Mouse (Mus musculus) spleen, postnatal 14 days (tissue): ENCODE measurements around the gene Ache.
"Not testable (repeated sequence)": the region's sequence is repeated elsewhere in the genome, so short reads cannot be mapped to it uniquely, and the experiment has no call there.

Source experiments
- DNase-seq, 2 experiments: peaks; one replicate each; pipeline ENCODE4 v3.0.0; 2021 to 2022; ENCODE audit warnings: low spot score in 2 of 2

Gene Ache

DNA sequence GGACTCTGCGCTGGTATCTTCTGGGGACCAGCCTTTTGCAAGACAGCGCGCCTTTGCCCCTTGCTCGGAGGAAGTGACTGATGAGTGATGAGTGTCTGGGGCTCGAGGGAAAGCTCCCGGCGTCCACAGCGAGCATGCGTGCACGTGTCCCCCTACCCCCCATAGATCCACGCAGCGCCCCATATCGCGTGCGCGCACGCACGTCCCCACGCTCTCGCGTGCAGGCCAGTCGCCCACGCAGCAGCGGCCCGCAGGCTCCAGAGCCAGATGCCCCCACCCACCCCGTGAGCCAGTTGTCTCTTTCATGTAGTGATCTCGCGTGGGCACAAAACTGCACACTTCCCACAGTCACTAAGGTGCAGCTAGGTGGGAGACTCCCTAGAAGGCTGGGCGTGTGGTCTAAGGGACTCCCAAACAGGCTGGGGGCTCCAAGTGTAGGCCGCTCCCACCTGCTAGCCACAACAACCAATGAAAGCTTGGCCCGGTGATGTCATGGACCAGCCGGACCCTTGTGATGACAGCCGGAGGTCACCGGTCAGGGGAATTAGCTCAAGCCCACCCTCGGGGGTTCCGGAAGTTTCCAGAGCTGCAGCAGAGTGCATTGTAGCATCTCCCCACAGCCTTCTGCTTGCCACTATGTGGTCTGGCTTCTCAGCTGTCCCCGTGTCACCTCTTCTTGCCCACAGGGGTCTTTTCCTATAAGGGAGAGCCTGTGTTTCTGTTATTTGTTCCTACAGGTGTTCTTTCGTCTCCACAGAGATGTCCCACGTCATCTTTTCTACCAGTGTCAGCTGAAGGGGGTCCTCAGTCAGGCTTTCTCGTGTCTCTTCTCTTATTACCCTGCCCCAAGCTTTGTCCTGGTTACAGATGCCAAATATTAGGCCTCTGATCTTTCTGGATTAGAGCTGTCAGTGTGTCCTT lies at the start of gene Ache:
Gene Ache, plus strand, starts transcription at position 488 of the 921 bp plus-strand sequence.
- peak in 1 of 2 experiments; percentile 23 for DNase-seq

DNA sequence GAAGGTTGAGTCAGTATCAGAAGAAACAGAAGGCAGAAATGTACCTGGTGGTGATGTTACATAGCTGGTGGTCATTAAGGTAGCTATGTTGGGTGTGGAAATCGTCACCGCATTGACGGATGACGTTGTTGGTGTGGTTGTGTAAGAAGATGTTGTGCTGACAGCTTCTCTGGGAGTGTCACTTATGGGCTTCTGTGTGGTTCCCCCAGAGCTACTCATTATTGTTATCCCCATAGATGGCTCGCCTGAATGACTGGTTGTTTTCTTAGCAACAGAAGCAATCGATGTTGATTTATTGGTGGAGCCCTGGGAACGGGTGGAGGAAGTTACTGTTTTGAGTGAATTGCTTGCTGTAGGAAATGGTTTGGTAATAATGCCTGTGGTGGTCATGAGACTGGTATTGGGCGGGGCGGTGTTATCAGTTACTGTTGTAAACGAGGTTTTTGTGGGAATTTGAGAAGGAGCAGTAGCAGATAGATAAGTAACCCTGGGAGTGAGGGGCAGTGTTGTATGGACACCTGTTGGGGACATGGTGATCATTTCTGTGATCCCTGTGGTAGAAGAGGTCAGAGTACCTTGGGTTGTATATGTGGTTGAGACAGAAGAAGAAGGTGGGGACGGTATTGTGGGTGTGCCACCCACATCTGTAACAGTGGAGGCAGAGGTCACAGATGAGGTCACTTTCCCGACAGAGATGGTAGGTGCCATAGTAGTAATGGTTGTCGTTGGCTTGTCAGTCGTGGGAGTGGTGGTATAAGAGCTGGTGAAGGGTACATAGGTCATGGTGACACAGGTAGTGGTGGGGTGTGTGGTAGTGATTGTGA lies 23.2 kb upstream of the Ache start:
- DNase-seq: no peak

DNA sequence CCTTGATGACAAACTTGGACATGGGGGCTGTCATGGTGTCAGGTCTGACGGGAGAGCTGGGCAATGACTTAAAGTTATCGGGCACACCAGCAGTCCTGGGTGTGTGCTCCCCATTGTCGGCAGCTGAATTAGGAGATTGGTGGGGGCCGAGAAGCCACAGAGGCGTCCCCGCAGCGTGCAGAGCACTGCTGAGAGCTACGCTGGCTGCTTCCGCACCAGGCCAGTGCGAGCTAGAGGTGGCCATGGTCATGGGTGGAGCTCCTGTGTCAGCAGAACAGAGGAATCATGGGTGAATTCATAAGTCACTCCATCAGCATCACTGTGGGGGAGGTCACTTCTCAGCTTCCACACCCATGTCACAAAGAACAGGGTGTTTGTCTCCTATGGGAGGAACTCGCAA lies 22.5 kb upstream of the Ache start:
- DNase-seq: no peak

DNA sequence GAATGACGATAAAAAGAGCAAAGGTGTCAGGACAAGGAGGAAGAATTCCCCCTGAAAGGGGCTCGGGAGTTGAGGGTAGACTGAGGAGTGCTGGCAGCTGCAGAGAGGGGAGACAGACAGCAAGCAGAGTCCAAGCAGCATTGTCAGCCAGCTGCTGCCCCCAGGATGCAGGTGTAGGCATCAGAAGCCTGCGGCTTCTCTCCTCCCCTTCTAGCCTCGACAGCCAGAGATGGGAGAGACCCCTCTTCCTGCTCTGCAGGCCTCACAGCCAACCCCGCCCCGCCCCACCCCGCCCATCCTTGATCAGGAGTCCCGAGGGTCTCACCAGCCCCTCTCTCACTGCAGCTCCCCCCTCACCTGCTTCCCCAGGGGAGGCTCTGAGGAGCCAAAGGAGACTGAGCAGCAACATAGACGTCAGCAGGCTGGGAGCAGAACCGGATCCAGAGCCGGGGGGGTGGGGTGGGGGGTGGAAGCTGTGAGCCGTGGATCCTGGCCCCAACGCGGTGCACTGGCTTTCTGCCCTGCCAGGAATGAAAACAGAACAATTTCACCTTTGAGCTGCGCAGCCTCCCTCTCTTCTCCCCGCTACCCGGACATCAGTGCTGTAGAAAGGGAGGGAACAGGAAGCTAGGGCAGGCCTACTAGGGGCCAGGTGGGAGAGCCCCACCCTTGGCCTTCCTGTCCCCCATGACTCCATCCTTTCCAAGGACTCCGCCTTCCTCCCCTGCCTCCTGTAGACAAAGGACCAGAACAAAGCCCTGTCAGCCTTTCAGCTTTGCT lies 19.0 kb upstream of the Ache start:
- DNase-seq: no peak

DNA sequence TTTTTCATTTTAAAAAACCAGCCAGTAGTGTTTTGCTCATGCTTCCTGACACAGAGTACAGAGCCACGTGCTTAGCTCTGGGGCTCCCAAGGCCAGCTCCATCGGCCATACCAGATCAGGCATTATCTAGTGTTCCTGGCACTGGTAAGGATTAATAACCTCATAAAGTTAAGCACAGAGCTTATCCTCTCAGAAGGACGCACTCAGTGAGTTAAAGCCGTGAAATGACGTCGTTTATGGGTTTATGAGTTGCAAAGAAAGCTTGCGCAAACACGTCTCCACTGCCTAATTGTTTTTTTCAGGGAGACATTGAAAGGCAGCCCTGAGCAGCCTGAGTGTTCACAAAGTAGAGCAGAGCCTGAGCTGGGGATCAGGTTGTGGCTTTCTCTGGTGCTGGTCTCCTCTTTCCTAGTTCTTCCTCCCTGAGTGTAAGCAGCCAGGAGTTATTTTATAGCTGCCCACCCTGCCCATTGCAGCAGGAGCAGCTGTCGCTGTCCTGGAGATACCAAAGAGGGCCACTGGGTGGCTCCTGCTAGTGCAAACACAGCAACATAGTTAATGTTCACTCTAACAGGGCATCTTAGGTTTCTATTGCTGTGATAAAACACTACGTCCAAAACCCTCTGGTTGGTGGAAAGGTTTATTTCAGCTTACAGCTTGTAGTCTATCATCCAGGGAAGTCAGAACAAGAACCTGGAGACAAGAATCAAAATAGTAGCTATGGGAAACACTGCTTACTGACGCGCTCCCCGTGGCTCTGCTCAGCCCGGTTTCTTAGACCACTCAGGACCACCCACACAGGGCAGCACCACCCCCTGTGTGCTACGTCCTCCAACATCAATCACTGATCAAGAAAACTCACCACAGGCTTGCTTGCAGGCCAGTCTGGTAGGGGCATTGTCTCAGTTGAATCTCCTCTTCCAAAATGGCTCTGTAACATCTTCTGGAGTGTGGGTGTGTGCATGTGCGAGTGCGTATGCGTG lies 9.7 kb upstream of the Ache start:
- DNase-seq: no peak

DNA sequence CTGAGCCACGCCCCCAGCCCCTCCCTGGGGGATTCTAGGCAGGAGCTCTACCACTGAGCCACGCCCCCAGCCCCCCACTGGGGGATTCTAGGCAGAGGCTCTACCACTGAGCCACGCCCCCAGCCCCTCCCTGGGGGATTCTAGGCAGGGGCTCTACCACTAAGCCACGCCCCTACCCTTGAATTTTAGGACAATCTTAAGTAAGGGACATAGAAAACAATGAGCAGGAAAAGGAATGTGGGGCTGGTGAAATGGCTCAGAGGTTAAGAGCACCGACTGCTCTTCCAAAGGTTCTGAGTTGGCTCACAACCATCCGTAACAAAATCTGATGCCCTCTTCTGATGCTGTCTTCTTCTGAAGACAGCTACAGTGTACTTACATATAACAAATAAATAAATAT lies 2.9 kb upstream of the Ache start:
- DNase-seq: not testable (repeated sequence)

DNA sequence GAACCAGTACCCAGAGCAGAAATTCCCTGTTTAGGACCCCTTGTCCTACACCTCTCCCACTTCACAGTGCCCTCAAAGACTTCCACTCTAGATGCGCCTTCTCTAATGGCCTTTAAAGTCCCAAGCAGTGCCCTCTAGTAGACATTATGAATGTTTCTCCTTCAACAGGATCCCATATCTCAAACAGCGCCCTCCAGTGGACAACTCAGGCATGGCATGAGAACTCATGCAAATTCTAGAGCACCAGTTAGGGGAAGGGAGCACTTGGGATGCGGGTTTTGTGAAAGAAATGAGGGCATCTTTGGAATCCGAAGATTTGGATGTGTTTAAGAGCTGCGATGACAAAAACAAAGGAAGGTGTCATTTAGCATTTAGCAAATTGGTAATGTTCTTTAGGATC lies 2.3 kb upstream of the Ache start:
- peak; percentile 40 to 70 for DNase-seq

DNA sequence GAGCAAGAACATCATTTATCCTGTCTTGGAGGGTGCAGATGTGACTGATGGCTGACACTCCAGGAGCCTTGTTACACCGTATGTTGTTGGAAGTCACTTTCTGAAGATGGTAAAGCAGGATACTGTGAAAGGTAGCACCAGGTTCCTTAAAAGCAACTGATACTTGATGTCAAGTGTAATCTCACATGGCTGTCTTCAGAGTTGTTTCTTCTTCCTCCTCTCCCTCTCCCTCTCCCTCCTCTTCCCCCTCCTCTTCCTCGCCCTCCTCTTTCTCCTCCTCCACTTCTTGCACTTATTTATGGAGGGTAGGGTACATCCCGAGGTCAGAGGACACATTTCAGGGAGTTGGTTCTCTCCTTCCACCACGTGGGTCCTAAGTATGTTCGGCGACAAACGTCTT lies 1.3 kb upstream of the Ache start:
- no peak for DNase-seq

DNA sequence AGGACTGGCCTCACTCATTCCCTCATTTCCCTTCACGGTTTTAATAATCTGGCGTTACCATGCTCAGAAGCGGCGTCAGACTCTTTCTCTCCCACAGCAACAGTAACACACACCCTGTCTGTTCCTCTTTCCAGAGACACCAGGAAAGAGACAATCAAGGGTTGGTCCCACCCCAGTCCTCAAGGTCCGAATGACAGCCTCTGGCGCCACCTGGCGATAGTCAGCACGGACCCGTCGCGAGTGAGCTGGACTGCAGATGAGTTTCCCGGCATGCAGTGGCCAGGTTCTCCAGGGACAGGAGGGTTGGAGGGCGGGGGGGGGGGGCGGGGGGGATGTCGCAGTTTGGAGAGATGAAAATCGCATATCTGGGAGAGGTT lies 676 bp upstream of the Ache start:
- peak; percentile 83 to 90 for DNase-seq

DNA sequence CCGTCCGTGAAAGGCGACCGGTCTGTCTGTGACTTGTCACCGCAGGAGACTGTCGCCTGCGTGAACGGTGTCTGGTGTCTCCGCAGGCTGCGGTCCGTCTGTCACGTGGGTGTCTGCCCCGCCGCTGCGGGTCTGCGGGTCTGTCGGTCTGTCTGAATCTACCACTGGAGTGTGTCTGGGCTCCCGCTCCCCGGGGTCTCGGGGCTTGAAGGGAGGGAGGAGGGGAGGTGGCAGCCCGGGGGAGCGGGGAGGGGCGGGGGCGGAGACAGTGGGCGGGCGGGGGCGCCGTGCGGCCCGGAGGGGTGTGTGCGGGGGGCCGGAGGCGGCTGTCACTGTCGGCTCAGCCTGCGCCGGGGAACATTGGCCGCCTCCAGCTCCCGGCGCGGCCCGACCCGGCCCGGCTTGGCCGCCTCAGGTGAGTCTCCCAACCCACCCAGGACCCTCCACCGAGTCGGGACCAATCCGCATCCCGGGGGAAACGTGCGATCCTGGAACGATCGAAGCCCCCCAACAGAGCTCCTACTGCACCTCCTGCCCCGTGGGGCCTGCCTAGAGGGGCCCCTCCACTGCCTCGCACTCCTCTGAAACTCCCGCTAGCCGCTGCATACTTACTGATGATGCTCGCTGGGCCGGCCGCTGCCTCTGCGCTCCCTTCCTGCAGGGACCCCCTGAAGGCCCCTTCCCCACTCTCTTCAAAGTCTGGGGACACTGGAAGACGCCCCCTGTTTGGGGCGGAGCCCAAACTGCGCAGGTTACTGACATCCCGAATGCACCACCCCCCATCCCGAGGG lies 829 bp downstream of the Ache start:
- peak in 1 of 2 experiments; percentile 35 for DNase-seq

DNA sequence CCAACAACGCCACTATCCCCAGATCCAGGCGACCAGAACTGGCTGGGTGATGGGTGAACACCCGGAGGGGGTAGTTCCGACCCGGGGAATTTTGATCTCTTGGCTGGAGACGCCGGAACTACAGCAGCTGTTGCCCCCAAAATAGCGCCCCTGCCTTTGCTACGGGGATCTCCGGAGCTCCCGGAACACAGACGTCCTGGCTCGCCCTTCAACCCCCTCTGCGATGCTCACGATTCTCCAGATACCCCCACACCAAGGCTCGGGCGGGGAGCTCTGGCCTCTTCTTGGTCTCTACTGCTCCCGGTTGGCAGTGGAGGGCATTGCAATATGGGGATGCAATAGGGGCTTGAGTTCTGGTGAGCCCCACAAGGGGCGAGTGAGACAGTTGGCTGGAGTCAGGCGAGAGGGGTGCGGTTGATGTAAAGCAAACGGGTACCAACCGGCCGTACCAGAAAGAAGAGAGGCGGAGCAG lies 1.7 kb downstream of the Ache start:
- peak; percentile 47 to 64 for DNase-seq

DNA sequence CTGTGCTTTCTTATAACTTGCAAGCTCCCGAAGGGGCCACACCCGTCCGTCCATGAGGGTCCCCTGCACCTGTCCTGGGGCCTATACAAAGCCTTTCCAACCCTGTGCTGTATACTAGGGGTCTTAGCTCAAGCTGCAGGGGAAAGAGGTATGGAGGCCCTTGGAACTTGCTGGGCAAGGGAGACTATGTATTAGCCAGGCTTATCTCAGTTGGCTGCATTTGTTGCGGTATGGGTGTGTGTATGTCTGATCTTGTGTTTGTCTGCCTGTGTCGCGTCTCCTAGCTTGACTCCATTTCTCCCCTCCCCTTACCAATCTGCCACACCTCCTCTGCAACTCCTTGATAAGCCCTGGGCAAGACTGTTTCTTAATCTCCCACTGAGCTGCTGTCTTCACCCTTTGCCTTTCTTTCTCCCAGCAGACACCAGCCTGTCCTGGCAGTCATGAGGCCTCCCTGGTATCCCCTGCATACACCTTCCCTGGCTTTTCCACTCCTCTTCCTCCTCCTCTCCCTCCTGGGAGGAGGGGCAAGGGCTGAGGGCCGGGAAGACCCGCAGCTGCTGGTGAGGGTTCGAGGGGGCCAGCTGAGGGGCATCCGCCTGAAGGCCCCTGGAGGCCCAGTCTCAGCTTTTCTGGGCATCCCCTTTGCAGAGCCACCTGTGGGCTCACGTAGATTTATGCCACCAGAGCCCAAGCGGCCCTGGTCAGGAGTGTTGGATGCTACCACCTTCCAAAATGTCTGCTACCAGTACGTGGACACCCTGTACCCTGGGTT lies 2.5 kb downstream of the Ache start:
- DNase-seq: peak; percentile 57 to 63

DNA sequence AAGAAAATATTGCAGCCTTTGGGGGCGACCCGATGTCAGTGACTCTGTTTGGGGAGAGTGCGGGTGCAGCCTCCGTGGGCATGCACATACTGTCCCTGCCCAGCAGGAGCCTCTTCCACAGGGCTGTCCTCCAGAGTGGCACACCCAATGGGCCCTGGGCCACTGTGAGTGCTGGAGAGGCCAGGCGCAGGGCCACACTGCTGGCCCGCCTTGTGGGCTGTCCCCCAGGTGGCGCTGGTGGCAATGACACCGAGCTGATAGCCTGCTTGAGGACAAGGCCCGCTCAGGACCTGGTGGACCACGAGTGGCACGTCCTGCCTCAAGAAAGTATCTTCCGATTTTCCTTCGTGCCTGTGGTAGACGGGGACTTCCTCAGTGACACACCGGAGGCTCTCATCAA lies 3.4 kb downstream of the Ache start:
- DNase-seq: peak; percentile 87

DNA sequence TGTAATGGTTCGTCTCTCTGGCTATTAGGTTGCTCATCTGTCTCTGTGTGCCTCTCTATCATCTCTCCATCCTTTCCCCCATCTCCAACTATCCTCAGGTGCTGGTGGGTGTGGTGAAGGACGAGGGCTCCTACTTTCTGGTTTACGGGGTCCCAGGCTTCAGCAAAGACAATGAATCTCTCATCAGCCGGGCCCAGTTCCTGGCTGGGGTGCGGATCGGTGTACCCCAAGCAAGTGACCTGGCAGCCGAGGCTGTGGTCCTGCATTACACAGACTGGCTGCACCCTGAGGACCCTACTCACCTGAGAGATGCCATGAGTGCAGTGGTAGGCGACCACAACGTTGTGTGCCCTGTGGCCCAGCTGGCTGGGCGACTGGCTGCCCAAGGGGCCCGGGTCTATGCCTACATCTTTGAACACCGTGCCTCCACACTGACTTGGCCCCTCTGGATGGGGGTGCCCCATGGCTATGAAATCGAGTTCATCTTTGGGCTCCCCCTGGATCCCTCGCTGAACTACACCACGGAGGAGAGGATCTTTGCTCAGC lies 4.1 kb downstream of the Ache start:
- DNase-seq: no peak

DNA sequence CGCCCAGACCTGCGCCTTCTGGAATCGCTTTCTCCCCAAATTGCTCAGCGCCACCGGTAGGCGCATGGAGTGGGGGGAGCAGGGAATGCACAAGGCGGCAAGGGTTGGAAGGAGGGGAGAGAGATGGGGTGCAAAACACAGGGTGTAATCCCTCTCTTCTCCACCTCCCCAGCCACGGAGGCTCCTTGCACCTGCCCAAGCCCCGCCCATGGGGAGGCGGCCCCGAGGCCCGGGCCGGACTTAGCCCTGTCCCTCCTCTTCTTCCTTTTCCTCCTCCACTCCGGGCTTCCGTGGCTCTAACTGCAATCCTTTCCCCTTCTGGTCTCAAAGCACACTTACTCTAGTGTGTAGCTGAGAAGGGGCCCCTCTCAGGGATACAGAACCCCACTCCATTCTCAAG lies 6.0 kb downstream of the Ache start:
- peak; percentile 75 to 77 for DNase-seq

DNA sequence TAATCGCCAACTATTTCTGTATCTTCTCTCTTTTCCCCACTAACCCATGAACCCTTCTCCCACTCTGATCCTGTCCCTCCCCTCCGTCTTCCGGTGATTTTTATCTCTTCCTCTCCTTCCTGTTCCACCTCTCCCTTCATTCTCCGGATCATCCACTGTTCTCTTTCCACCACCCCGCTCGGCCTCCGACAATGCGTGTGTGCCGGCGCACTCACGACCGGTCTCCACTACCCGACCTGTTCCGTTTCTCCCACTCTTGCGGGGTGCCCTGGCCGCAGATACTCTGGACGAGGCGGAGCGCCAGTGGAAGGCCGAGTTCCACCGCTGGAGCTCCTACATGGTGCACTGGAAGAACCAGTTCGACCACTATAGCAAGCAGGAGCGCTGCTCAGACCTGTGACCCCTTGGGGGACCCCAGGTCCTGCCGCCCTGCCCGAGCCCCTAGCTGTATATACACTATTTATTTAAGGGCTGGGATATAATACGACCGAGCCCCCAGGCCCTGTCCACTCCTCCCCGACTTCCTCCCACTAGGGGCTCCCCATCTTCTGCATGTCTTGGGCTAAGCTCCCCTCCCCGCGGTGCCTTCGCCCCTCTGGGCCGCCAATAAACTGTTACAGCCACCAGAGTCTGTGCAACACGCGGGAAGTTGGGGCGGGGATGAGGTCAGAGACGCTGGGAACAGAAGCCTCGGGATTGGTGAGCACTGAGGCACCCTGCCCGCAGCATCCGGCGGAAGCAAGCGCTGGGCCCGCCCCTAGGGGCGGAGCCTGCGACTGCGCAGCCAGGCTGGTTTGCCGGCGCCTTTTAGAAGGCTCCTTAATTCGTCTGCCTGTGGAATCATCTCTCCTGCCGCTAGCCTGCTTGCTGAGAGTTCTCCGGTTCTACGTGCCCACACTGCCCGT lies 6.8 kb downstream of the Ache start, which contains the start of gene Ufsp1:
Gene Ufsp1, plus strand, starts transcription at position 791 of the 905 bp plus-strand sequence.
- DNase-seq: peak; percentile 87 to 93

DNA sequence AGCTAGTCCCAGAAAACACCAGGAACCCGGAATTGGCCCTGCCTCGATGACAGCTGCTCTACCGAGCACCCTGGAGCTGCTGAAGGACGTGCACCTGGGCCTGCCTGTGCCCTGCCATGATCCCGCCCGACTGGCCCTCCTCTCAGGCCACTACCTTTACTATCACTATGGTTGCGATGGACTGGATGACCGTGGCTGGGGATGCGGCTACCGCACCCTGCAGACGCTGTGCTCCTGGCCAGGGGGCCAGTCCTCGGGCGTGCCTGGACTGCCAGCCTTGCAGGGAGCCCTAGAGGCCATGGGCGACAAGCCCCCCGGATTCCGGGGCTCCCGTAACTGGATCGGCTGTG lies 7.4 kb downstream of the Ache start:
- no peak for DNase-seq

DNA sequence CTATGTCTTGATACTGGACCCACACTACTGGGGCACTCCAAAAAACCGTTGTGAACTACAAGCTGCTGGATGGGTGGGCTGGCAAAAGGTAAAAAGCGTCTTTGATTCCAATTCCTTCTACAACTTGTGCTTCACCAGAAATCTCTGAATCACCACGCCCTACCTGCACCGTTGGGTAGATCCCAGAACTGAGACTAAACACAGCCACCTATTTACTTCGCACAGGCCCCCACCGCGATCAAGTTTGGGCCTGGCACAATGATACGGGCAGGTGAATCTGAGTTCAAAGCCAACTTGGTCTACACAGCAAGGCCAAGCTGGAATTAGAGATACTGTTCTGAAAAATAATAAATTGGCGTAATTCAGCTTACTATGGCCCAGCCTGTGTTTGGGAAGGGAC lies 8.0 kb downstream of the Ache start:
- no peak for DNase-seq
